Comparison of ENCODE assay signal across 17 mouse cellular contexts in the genomic region with DNA sequence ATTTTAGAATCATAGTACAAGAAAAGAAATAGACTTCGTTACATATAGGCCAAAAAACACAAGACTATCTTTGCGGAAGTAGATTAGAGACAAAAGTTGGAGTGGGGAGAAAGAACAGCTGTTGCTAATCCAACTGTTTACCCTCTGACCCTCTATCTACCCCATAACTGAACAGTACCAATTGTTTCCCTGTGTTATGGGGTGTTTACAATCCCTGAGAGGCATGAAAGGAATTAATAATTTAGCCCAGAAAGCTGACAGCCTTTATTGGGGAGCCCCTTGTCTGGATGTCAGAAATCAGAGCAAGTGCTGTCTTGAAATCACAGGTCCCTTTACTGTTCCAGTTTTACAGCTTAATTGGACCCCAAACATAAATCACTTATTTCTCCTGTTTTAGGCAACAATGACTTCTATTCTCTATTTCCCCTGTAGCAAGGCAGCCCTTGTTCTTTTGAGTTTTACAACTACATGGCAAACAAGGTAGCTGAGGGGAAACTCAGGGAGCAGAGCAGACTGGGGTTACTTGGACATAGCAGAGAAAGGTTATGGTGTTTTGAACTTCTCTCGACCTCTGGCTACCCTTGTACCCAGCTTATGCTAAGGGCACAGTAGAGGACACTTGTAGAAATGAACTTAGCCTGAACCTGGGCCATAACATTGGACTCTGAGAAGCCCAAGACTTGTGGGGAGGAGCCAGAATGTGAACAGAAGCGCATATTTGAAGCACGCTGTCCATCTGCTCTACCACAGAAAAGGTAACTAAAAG. TPM values are rescaled to one million over a fixed set of nuclear protein-coding genes. Genes with fewer than 3 reads are reported as not detected.
"Had no signal": no experiment of that assay in that cellular context is flagged by ENCODE, and none has a peak within 500 bp of the region (broad histone marks: within the 10 kb centered on the region; RNA-seq: fewer than 3 reads in every experiment).

No protein-coding gene starts in this region.

- H3K36me3 ChIP-seq: liver, embryonic 15.5 days had no signal

- H3K27me3 ChIP-seq: liver, embryonic 15.5 days; megakaryocyte, embryonic 14.5 days; midbrain, embryonic 13.5 days; neural tube, embryonic 15.5 days had no signal

- DNase-seq: kidney, adult 9 months; kidney, postnatal 10 days; kidney, postnatal 4 days; left cerebral cortex, postnatal 4 days; lung, embryonic 14.5 days; lung, postnatal 10 days; right cerebral cortex, adult 18-20 months; right cerebral cortex, postnatal 25 days; thymus, adult 2 months; thymus, postnatal 25 days had no signal

- H3K4me2 ChIP-seq: liver, embryonic 15.5 days; lung, embryonic 14.5 days; midbrain, embryonic 13.5 days; neural tube, embryonic 15.5 days had no signal

- H3K9ac ChIP-seq: liver, embryonic 15.5 days; lung, embryonic 14.5 days; midbrain, embryonic 13.5 days; neural tube, embryonic 15.5 days had no signal

- H3K27ac ChIP-seq: layer of hippocampus, adult 2 months; liver, embryonic 15.5 days; macrophage; midbrain, embryonic 13.5 days; neural tube, embryonic 15.5 days had no signal

- H3K9me3 ChIP-seq: liver, embryonic 15.5 days; megakaryocyte, embryonic 14.5 days; midbrain, embryonic 13.5 days; neural tube, embryonic 15.5 days had no signal

- H3K4me3 ChIP-seq: layer of hippocampus, adult 2 months; liver, embryonic 15.5 days; megakaryocyte, embryonic 14.5 days; midbrain, embryonic 13.5 days; neural tube, embryonic 15.5 days had no signal

- ATAC-seq: inflammation-experienced regulatory T-cells, adult 6 months; midbrain, embryonic 13.5 days had no signal

- H3K4me1 ChIP-seq: liver, embryonic 15.5 days; megakaryocyte, embryonic 14.5 days; midbrain, embryonic 13.5 days; neural tube, embryonic 15.5 days had no signal

RNA-seq across cellular contexts. Expression of gene Olfml2a, which starts 50.7 kb away (rescaled TPM):
- polyA plus RNA-seq: macrophage had no signal
